Mouse (Mus musculus): Measurements from ENCODE around the gene Pdlim1. TPM values are rescaled to one million over a fixed set of nuclear protein-coding genes. Genes with fewer than 3 reads are reported as not detected.

Pdlim1 gene
- polyA plus RNA-seq, 1 experiment = 133 TPM

DNA sequence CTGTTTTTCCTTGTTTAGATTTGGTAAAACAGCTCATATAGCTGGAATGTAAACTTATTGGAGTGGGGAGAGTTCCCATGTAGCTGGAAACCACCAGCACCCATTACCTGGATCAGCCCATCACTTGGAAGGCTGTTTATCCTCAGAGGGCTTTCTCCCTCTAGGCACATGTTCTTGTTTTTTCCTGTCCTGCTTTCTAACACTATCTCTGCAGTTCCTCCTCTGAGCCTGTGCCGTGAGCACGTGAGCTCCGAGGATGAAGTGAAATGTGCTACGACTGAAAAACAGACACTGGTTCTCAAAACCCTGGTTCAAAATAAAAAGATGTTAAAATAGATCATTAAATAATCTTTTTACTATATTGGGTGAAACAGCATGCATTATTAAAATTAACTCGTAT is 30.8 kb upstream of the Pdlim1 start:
- no peak for DNase-seq
- TF ChIP-seq POLR2A (IDR thresholded peaks at IDR 0.05; ENCODE audit: control insufficient read depth, extremely low read depth, insufficient read depth, low read length, poor library complexity) (no peak), CTCF (IDR thresholded peaks at IDR 0.05; ENCODE audit: borderline replicate concordance, control insufficient read depth, extremely low read depth, insufficient read depth, low read length, poor library complexity) (no peak)
- Histone ChIP-seq H3K36me3 (ENCODE audit: control insufficient read depth, insufficient read depth, low read length) (no peaks in the 10 kb centered on the region), H3K27ac (ENCODE audit: control insufficient read depth, insufficient read depth, low read length) (no peak overlapping the region), H3K4me1 (replicated peaks; ENCODE audit: control insufficient read depth, insufficient read depth, low read length) (no peaks in the 10 kb centered on the region), H3K27me3 (ENCODE audit: control insufficient read depth, insufficient read depth, low read length) (no peaks in the 10 kb centered on the region), H3K4me3 (ENCODE audit: control insufficient read depth, insufficient read depth, low read length) (no peak overlapping the region)
- WGBS = 92% methylated on average over 5 of the region's 5 CpGs

DNA sequence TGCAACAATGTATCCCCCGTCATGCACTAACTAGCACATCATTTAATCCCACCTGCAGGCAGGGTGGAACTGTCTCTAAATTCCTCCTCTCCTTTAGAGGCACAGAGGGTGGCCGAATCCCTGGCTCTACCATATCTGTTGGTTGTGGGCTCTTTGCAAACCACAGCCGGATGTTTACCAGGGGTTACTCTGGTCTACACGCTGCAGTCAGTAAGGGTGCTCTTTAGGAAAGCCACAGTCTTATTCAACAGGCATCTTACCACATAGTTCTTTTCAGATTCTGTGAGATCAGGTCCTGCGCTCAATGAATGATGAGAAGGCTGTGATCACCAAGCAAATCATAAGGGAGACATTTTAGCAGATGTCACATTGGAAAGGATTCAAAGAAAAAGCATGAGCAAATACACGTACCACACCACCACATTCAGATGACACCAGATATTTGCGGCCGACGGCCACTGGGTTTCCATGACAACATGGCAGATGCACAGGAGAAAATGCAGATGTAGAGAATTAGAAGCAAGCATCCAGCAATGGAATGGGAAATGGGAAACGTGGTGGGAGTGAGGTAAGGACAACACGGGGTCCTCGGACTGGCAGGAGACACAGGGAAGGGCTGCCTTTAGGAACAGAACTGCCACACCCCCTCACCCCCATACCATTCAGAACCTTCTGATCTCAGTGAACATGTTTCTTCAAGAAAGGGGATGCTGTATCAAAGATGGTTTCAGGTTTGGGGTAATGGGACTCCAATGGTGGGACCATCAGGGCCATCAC is 28.5 kb upstream of the Pdlim1 start:
- H3K27ac ChIP-seq (ENCODE audit: control insufficient read depth, insufficient read depth, low read length) = no peak overlapping the region
- no peaks in the 10 kb centered on the region for H3K36me3 ChIP-seq (ENCODE audit: control insufficient read depth, insufficient read depth, low read length)
- no peak for TF ChIP-seq CTCF (IDR thresholded peaks at IDR 0.05; ENCODE audit: borderline replicate concordance, control insufficient read depth, extremely low read depth, insufficient read depth, low read length, poor library complexity)
- no peak for TF ChIP-seq POLR2A (IDR thresholded peaks at IDR 0.05; ENCODE audit: control insufficient read depth, extremely low read depth, insufficient read depth, low read length, poor library complexity)
- no peak overlapping the region for H3K4me3 ChIP-seq (ENCODE audit: control insufficient read depth, insufficient read depth, low read length)
- H3K4me1 ChIP-seq (replicated peaks; ENCODE audit: control insufficient read depth, insufficient read depth, low read length) = no peaks in the 10 kb centered on the region
- DNase-seq = no peak
- WGBS = 75% methylated on average over 12 of the region's 12 CpGs
- H3K27me3 ChIP-seq (ENCODE audit: control insufficient read depth, insufficient read depth, low read length) = no peaks in the 10 kb centered on the region

DNA sequence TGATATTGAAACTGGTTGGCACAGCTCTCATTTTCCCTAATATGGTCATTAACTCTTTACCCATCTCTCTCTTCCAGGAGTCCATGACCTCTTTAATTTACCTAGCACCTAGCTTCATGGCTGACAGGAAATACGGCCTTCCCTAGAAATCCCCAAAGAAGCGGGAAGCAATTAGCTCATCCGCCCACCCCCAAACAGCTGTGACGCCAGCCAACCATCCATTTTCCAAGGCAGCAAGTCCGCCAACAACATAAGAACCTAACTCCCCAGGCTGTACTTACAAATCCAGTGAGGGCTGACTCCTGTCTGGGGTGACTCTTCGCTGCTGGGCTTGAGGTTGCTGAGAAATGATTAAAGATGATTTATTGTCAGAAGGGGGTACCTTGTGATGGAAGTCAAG is 27.5 kb upstream of the Pdlim1 start:
- no peak for DNase-seq
- no peak for TF ChIP-seq POLR2A (IDR thresholded peaks at IDR 0.05; ENCODE audit: control insufficient read depth, extremely low read depth, insufficient read depth, low read length, poor library complexity)
- no peak for TF ChIP-seq CTCF (IDR thresholded peaks at IDR 0.05; ENCODE audit: borderline replicate concordance, control insufficient read depth, extremely low read depth, insufficient read depth, low read length, poor library complexity)
- 90% methylated on average over 6 of the region's 6 CpGs for WGBS

DNA sequence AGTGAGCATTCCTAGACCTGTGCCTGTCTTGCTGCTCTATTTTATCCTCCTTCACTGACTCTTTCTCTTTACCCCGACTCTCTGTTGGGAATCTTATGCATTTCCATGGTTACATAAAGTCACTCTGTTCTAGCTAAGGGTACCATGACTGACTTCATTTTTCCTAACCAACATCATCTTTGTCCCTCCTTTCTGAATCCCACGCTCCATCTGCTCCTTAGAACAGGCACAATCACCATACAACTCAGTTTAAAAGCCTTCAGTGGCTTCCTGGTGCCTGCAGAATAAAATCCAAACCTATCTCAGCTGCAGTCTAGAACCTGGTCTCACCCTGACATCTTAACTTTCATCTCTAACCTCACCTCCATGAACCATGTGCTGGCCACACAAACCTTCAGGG is 26.9 kb upstream of the Pdlim1 start:
- H3K36me3 ChIP-seq (ENCODE audit: control insufficient read depth, insufficient read depth, low read length) = no peaks in the 10 kb centered on the region
- H3K27me3 ChIP-seq (ENCODE audit: control insufficient read depth, insufficient read depth, low read length) = no peaks in the 10 kb centered on the region
- WGBS = 96% methylated on average over 2 of the region's 2 CpGs
- H3K4me3 ChIP-seq (ENCODE audit: control insufficient read depth, insufficient read depth, low read length) = no peak overlapping the region
- H3K27ac ChIP-seq (ENCODE audit: control insufficient read depth, insufficient read depth, low read length) = no peak overlapping the region
- no peak for DNase-seq
- no peaks in the 10 kb centered on the region for H3K4me1 ChIP-seq (replicated peaks; ENCODE audit: control insufficient read depth, insufficient read depth, low read length)
- TF ChIP-seq POLR2A (IDR thresholded peaks at IDR 0.05; ENCODE audit: control insufficient read depth, extremely low read depth, insufficient read depth, low read length, poor library complexity) (no peak), CTCF (IDR thresholded peaks at IDR 0.05; ENCODE audit: borderline replicate concordance, control insufficient read depth, extremely low read depth, insufficient read depth, low read length, poor library complexity) (no peak)

More for the DNA sequence above, 27.5 kb upstream of the Pdlim1 start:
- Histone ChIP-seq H3K27me3 (ENCODE audit: control insufficient read depth, insufficient read depth, low read length) (no peaks in the 10 kb centered on the region), H3K36me3 (ENCODE audit: control insufficient read depth, insufficient read depth, low read length) (no peaks in the 10 kb centered on the region), H3K4me1 (replicated peaks; ENCODE audit: control insufficient read depth, insufficient read depth, low read length) (no peaks in the 10 kb centered on the region), H3K4me3 (ENCODE audit: control insufficient read depth, insufficient read depth, low read length) (no peak overlapping the region), H3K27ac (ENCODE audit: control insufficient read depth, insufficient read depth, low read length) (no peak overlapping the region)

DNA sequence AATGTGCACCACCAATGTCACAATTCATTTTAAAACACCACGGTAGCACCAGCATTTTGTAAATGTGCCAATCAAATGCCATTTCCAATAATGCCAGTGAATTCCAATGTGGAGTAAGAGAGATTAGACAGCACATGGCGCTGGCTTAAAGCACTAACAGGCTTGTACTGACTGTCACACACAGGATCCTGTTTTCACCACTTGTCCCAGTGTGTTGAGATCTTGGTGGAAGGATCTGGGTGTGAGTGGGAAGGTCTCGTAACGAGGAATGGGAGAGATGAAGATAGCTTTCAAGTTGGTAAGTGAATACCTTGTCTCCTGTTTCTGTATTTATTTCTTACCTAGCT is 26.1 kb upstream of the Pdlim1 start:
- TF ChIP-seq POLR2A (IDR thresholded peaks at IDR 0.05; ENCODE audit: control insufficient read depth, extremely low read depth, insufficient read depth, low read length, poor library complexity) (no peak), CTCF (IDR thresholded peaks at IDR 0.05; ENCODE audit: borderline replicate concordance, control insufficient read depth, extremely low read depth, insufficient read depth, low read length, poor library complexity) (no peak)
- Histone ChIP-seq H3K4me1 (replicated peaks; ENCODE audit: control insufficient read depth, insufficient read depth, low read length) (no peaks in the 10 kb centered on the region), H3K4me3 (ENCODE audit: control insufficient read depth, insufficient read depth, low read length) (no peak overlapping the region), H3K27me3 (ENCODE audit: control insufficient read depth, insufficient read depth, low read length) (no peaks in the 10 kb centered on the region), H3K27ac (ENCODE audit: control insufficient read depth, insufficient read depth, low read length) (no peak overlapping the region), H3K36me3 (ENCODE audit: control insufficient read depth, insufficient read depth, low read length) (no peaks in the 10 kb centered on the region)
- 95% methylated on average over 4 of the region's 4 CpGs for WGBS
- DNase-seq = no peak

DNA sequence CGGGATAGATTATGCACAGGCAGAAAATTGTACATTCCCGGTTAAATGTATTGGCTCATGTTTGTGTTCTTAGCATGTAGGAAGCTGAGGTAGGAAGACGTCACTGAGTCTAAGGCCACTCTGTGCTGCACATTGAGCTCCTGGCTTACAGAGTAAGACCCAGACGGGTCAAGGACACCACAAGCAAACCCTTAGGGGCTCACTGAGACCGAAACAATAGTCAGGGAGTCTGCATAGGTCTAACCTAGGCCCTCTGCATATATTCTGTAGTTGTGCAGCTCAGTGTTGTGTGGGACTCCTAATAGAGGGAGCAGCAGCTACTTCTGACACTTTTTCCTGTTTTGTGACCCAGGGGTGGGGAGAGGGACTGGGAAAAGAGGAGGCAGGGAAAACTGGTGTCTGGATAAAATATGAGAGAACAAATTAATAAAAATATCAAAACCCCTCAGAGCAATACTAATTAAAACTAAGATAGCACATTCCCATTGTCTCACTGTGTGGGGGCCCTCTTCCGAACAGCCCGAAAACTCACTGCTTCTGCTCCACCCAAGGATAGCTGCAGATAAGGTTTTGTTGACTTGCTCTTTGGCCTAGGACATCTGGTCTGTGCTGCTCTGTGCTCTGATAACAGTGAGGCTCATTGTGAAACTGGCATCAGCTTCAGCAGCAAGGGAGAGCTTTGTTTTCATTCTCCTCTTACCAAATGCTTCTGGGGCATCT is 25.6 kb upstream of the Pdlim1 start:
- H3K4me3 ChIP-seq (ENCODE audit: control insufficient read depth, insufficient read depth, low read length) = no peak overlapping the region
- DNase-seq = no peak
- H3K27ac ChIP-seq (ENCODE audit: control insufficient read depth, insufficient read depth, low read length) = no peak overlapping the region
- WGBS = 97% methylated on average over 7 of the region's 7 CpGs
- H3K27me3 ChIP-seq (ENCODE audit: control insufficient read depth, insufficient read depth, low read length) = no peaks in the 10 kb centered on the region
- no peaks in the 10 kb centered on the region for H3K4me1 ChIP-seq (replicated peaks; ENCODE audit: control insufficient read depth, insufficient read depth, low read length)
- TF ChIP-seq POLR2A (IDR thresholded peaks at IDR 0.05; ENCODE audit: control insufficient read depth, extremely low read depth, insufficient read depth, low read length, poor library complexity) (no peak), CTCF (IDR thresholded peaks at IDR 0.05; ENCODE audit: borderline replicate concordance, control insufficient read depth, extremely low read depth, insufficient read depth, low read length, poor library complexity) (no peak)
- no peaks in the 10 kb centered on the region for H3K36me3 ChIP-seq (ENCODE audit: control insufficient read depth, insufficient read depth, low read length)
